Mouse (Mus musculus): ENCODE measurements at regions not wholly inside any gene's neighbourhood (a gene's known extent, or its start where the extent isn't known, plus 50 kb on each side); places are given as distances from the start of the nearest gene placed in this dataset.
"Not testable (repeated sequence)": the region's sequence is repeated elsewhere in the genome, so short reads cannot be mapped to it uniquely, and the experiment has no call there.

DNA sequence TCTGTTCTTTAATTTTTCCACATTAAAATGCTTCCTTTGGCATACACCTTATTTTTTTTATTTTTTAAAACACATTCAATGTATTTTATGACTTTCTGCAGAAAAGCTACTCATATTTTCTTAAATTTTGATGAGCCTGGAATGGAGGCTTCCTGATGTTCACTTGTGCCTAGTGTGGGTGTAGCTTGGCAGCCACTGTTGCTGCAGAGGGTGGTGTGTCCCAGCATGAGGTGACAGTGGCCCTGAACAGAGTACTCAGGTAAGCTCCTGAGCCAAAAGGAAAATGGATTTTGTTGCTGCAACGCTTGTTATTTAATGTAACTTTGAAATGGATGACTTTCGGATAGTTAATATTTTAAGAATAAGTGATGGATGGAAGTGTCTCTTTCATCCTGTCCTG lies 170.6 kb downstream of the Eipr1 start:
- no peak for DNase-seq

- no peak for DNase-seq
Measured at GRCm38 (mm10) chr12:28925206-28925605, 173.6 kb downstream of the Eipr1 start.

- DNase-seq: peak; percentile 3
Measured at GRCm38 (mm10) chr12:28939936-28940335, 188.3 kb downstream of the Eipr1 start.

DNA sequence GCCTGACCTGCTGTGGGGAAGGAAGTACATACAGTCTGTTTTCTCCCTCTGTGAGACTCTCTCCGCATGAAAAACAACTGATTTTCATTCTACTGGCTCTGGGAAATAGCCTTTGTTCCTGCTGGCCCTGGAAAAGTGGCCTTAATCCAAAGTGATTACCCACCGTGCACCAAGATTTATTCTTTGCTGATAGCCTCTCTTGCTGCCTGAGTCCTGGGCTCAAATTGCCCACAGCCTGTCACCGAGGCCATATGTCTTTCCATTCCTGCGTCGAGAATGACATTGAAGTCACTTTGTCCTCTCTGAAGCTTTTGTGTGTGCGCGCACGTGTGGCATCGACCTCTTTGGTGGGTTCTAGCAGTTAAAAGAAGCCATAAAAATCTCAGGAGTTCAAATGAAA lies 197.3 kb downstream of the Eipr1 start:
- DNase-seq: no peak

- no peak for DNase-seq
Measured at GRCm38 (mm10) chr12:28949307-28949706, 197.7 kb downstream of the Eipr1 start.

- no peak for DNase-seq
Measured at GRCm38 (mm10) chr12:28957155-28957554, 205.6 kb downstream of the Eipr1 start.

DNA sequence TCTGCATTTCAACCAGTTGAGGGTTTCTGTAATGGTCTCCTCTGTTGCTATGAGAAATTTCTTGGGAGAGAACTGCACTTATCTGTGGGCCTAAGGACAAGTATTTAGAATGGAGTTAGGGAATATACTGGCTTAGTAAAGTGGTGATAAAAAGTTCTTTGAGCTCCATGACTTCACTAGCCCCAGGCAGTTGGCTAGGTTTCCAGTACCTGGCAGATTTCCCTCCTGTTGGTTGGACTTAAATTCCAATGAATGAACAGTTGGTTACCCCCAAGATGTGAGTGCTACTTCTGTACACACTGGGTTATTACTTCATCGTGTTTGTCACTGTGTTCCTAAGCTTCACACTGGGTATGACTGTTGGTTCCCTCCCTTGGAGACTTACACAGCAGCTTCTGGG lies 207.1 kb downstream of the Eipr1 start:
- DNase-seq: no peak

DNA sequence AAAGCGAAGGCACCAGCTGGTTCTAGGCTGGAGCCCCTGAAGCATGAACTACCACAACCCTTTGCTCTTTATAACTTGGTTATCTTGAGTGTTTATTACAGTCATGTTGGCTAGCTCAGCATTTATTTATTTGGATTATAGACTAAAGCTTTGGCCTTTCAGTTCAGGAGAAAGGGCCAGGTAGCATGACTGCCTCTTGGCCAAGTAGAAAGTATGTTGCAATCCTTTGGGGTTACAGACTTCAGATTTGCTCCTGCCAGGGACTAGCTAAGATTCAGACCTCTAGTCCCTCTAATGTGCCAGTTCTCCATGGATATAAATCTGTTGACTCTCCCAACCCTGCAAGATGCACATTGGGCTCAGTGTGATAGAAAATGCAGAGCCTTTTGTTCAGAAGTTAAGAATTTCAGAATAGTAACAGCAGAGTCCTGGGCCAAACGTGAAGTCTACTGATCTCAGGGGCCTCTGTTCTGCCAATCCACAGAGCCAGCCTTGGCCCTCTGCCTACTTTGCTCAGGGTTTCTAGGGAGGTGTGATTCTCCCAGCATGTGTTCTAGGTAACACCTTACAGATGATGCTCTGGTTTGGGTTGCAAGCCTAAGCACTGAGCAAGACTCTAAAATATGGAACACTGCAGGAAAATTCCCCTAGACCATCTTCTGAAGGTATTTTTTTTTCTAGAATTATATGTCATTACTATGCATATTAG lies 218.2 kb downstream of the Eipr1 start:
- DNase-seq: no peak

DNA sequence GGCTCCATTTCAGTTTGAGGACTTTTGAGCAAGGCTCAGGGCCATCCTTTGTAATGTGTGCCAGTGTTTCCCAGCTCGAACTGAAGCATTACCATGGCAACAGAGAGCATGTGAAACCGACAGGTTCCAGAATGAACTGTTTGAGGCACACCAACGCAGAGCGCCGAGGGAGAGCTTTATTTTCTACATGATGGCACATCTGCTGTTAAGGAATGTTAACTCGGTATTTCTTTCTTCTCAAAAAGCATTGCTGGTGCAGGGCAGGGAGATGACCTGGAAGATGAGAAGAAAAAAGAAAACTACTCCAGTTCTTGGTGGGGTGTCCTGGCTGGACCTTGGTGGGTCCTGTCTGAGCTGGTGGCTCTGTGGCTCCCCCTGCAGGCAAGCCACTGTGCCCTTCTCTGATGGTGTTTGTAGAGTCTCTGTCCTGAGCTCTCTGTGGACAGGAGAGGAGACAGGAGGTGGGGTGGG lies 223.0 kb downstream of the Eipr1 start:
- DNase-seq: no peak

- no peak for DNase-seq
Measured at GRCm38 (mm10) chr12:28975249-28975648, 223.6 kb downstream of the Eipr1 start.

- DNase-seq: no peak
Measured at GRCm38 (mm10) chr12:28979679-28980078, 228.1 kb downstream of the Eipr1 start.

DNA sequence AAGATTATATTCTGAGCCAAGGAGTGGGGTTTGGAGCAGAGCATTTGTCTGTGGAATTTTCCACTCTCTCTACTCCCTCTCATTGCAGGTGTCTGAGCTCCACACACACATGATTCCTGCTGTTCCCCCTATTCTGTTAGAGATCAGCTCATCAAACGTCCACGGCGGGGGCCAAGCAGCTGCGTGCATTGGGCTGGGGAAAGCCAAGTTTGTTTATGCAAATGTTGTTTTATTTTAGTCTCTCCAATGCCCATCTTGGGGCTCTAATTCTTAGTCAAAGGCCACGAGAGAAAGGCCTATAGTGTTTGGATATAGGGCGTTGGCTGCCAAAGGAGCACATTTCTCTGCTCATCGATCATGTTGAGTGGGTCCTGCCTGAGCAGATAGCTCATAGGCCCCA lies 234.6 kb downstream of the Eipr1 start:
- DNase-seq: no peak

GRCm38 (mm10) chr12:28997474-28998192 lies 246.0 kb downstream of the Eipr1 start:
- DNase-seq: no peak

DNA sequence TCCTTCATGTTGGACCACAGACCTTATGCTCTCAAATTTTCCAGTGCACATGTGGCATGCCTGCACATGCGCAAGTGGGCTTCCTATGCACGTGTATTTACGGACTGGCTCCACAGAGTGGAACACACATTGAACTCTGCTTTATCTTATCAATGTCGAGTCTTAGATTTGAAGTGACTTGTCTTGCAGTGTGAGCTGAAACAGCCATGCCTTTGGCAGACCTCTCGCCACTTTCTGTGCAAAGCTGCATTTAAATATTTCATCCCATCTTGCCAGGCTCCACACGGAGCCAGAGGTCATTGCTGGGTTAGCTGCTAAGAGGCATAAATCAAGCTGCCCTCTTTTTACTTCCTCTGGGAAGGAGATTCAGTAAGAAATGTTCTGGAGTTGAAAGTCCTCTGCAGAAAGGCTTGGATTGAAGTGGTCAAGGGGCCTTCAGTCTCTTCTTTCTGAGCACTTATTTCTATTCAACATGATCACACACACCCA lies 248.4 kb downstream of the Eipr1 start:
- no peak for DNase-seq

GRCm38 (mm10) chr12:29004504-29004903 lies 252.9 kb downstream of the Eipr1 start:
- no peak for DNase-seq

DNA sequence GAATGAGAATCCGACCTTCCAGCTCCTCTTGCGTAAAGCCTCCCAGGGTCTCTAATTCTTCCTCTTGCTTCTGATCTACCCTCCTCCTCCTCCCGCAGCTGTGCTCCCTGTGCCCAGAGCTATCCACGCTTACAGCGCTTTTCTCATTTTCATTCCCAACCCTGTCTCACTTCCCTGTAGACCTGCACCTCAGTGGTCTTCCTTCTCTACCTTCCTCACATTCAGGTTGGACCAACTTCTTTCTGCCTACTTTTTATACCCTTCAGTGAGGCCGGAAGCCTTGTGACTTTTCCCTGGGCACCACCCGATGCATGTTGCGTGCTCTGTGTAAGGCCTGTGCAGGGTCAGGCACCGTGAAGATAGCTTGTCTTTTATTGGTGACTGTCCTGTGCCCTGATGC lies 263.0 kb downstream of the Eipr1 start:
- no peak for DNase-seq

GRCm38 (mm10) chr12:29015200-29015862 lies 263.7 kb downstream of the Eipr1 start:
- no peak for DNase-seq

DNA sequence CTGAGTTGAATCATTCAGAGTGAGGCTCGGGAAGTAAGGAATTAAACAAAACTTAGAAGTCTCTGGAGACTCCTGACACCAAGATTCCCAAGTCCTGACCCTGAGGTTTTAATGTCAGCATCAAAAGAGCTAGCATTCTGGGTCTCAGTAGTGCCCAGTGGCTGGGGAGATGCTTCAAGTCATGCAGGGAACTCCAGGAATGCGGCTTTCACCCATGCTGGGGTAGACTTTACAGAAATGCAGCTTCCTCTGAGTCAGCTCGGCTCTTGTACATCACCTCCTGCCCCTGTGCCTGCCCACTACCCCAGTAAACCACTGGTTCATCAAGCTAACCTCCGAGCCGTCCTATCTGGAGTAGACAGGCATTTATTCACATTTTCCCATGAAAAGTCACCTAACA lies 269.5 kb downstream of the Eipr1 start:
- no peak for DNase-seq

GRCm38 (mm10) chr12:29028171-29028570 lies 276.6 kb downstream of the Eipr1 start:
- DNase-seq: no peak

GRCm38 (mm10) chr12:29029461-29029860 lies 277.9 kb downstream of the Eipr1 start:
- DNase-seq: no peak

DNA sequence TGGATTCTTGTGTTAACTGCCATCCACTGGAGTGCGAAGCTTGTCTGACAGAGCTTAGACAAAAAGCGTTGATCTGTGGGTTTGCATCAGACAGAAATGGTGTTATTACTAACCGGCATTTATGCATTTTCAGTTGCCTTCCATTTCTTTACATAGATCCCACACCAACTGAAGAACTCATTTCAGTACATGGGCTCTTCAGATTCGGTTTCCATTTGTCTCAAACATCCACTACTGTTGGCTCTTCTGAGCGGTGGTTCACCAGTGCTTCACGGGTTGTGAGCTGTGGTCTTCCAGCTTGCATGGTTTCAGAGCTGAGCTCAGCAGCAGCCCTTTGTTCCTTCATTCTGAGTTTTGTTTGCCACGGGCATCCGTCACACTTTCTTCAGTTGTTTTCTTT lies 294.4 kb downstream of the Eipr1 start:
- no peak for DNase-seq

- not testable (repeated sequence) for DNase-seq
Measured at GRCm38 (mm10) chr12:29048596-29048995, 297.0 kb downstream of the Eipr1 start.

DNA sequence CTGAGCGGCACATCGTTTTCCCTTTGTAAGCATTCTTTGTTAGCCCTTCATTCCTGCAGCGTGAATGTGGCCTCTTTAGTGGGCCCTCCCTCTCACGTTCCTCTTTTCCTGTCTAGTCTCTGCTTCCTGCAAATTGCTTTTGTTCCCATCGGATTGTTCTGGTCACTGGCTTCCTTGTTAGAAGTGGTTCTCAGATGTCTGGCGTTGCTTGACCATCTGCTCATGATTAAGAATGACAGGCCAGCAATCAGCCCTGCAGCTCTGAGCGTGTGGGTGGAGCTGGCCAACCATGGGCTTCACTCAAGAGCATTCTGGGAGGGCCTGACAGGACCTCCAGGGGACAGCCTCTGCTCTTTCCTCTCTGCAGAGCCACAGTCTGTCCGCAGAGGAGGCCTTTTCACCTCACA lies 297.5 kb downstream of the Eipr1 start:
- DNase-seq: no peak

DNA sequence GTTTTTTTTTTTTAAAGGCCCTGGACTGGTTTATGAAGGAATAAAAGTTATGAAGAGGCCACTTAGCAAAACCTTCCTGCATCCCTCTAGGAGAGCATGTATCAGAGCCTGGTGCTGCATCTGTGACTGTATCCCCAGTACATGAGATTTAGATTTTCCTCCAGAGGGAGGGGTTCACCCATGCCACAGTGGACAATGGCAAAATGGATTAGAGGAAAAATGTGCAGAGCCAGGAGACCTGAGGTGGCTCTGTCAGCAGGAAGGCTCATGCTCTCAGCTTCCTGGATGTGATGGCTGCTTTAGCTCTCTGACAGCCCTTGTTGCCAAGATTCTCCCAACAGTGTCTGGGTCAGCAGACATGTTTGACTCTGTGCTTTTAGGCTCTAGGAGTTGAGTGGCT lies 298.2 kb downstream of the Eipr1 start:
- no peak for DNase-seq
